Mouse (Mus musculus): Measurements from ENCODE around the gene Kank1.

The Kank1 gene

GRCm38 (mm10) chr19:25251610-25252140, 14.9 kb downstream of the Kank1 start:
- no peak for DNase-seq (ENCODE audit: low spot score in 2 of 2)

GRCm38 (mm10) chr19:25253198-25253597, 16.4 kb downstream of the Kank1 start:
- no peak for DNase-seq (ENCODE audit: low spot score in 2 of 2)

GRCm38 (mm10) chr19:25253628-25254027, 16.9 kb downstream of the Kank1 start:
- no peak for DNase-seq (ENCODE audit: low spot score in 2 of 2)

GRCm38 (mm10) chr19:25258321-25258720, 21.5 kb downstream of the Kank1 start:
- DNase-seq (ENCODE audit: low spot score in 2 of 2): no peak

GRCm38 (mm10) chr19:25266181-25266580, 29.4 kb downstream of the Kank1 start:
- DNase-seq (ENCODE audit: low spot score in 2 of 2): no peak

GRCm38 (mm10) chr19:25267247-25267646, 30.5 kb downstream of the Kank1 start:
- DNase-seq (ENCODE audit: low spot score in 2 of 2): no peak

- no peak for DNase-seq (ENCODE audit: low spot score in 2 of 2)
Observed at GRCm38 (mm10) chr19:25268532-25268931, 31.8 kb downstream of the Kank1 start.

GRCm38 (mm10) chr19:25271591-25271990, 34.8 kb downstream of the Kank1 start:
- DNase-seq (ENCODE audit: low spot score in 2 of 2): no peak

- no peak for DNase-seq (ENCODE audit: low spot score in 2 of 2)
Observed at GRCm38 (mm10) chr19:25273179-25273578, 36.4 kb downstream of the Kank1 start.

- DNase-seq (ENCODE audit: low spot score in 2 of 2): no peak
Observed at GRCm38 (mm10) chr19:25276600-25277395, 40.0 kb downstream of the Kank1 start.

GRCm38 (mm10) chr19:25277761-25278160, 41.0 kb downstream of the Kank1 start:
- no peak for DNase-seq (ENCODE audit: low spot score in 2 of 2)

GRCm38 (mm10) chr19:25279603-25280002, 42.8 kb downstream of the Kank1 start:
- no peak for DNase-seq (ENCODE audit: low spot score in 2 of 2)

- no peak for DNase-seq (ENCODE audit: low spot score in 2 of 2)
Observed at GRCm38 (mm10) chr19:25283665-25284064, 46.9 kb downstream of the Kank1 start.

GRCm38 (mm10) chr19:25285756-25286538, 49.2 kb downstream of the Kank1 start:
- DNase-seq (ENCODE audit: low spot score in 2 of 2): no peak

GRCm38 (mm10) chr19:25290991-25291520, 54.3 kb downstream of the Kank1 start:
- DNase-seq (ENCODE audit: low spot score in 2 of 2): no peak

- no peak for DNase-seq (ENCODE audit: low spot score in 2 of 2)
Observed at GRCm38 (mm10) chr19:25295207-25295606, 58.4 kb downstream of the Kank1 start.

- no peak for DNase-seq (ENCODE audit: low spot score in 2 of 2)
Observed at GRCm38 (mm10) chr19:25297269-25297668, 60.5 kb downstream of the Kank1 start.

GRCm38 (mm10) chr19:25299852-25300670, 63.3 kb downstream of the Kank1 start:
- no peak for DNase-seq (ENCODE audit: low spot score in 2 of 2)

- DNase-seq (ENCODE audit: low spot score in 2 of 2): no peak
Observed at GRCm38 (mm10) chr19:25301189-25301588, 64.4 kb downstream of the Kank1 start.

- DNase-seq (ENCODE audit: low spot score in 2 of 2): no peak
Observed at GRCm38 (mm10) chr19:25306277-25306676, 69.5 kb downstream of the Kank1 start.

- DNase-seq (ENCODE audit: low spot score in 2 of 2): no peak
Observed at GRCm38 (mm10) chr19:25308156-25308555, 71.4 kb downstream of the Kank1 start.

GRCm38 (mm10) chr19:25308763-25309162, 72.0 kb downstream of the Kank1 start:
- DNase-seq (ENCODE audit: low spot score in 2 of 2): no peak
